Mouse (Mus musculus) midbrain, postnatal 0 days (tissue): ENCODE data around the gene Gm20696. TPM values are rescaled to one million over a fixed set of nuclear protein-coding genes. Genes with fewer than 3 reads are reported as not detected.

Experiments used
- ATAC-seq: fragments of 200-750 bp; cut with Nextera tagmentation; 2 replicates; pipeline ENCODE4 v1.8.0; 2017; ENCODE audit warnings: moderate number of reproducible peaks, mild to moderate bottlenecking, moderate TSS enrichment, moderate library complexity; ENCODE audit not compliant: low FRiP score
- DNase-seq: peaks from one replicate; pipeline ENCODE4 v3.0.0-alpha.2; 2015; ENCODE audit warnings: low spot score
- H3K27ac ChIP-seq: fragments of 300-500 bp; sonication (generic); 2 replicates; pipeline ENCODE4 v1.5.1; 2014; ENCODE audit warnings: low read depth, mild to moderate bottlenecking, low read length, mixed read lengths
- H3K27me3 ChIP-seq: fragments of 300-500 bp; sonication (generic); 2 replicates; pipeline ENCODE4 v1.6.1; 2014; ENCODE audit warnings: low read length, control low read depth, mixed read lengths; ENCODE audit not compliant: insufficient read depth
- H3K36me3 ChIP-seq: fragments of 300-500 bp; sonication (generic); 2 replicates; pipeline ENCODE4 v1.6.1; 2014; ENCODE audit warnings: low read length, control low read depth, mixed read lengths; ENCODE audit not compliant: insufficient read depth
- H3K4me1 ChIP-seq: fragments of 300-500 bp; sonication (generic); 2 replicates; pipeline ENCODE4 v1.6.1; 2014; ENCODE audit warnings: mild to moderate bottlenecking, control low read depth, antibody characterized with exemption, low read length, mixed read lengths; ENCODE audit not compliant: insufficient read depth
- H3K4me2 ChIP-seq: fragments of 300-500 bp; sonication (generic); 2 replicates; pipeline ENCODE4 v1.6.1; 2014; ENCODE audit warnings: low read depth, mild to moderate bottlenecking, low read length, mixed read lengths; ENCODE audit not compliant: poor library complexity, severe bottlenecking
- H3K4me3 ChIP-seq: fragments of 300-500 bp; sonication (generic); 2 replicates; pipeline ENCODE4 v1.5.1; 2014; ENCODE audit warnings: low read depth, mild to moderate bottlenecking, low read length, moderate library complexity
- H3K9ac ChIP-seq: fragments of 300-500 bp; sonication (generic); replicated peaks from 2 replicates; pipeline ENCODE4 v1.6.1; 2014; ENCODE audit warnings: mild to moderate bottlenecking, low read length, moderate library complexity, mixed read lengths; ENCODE audit not compliant: poor library complexity, severe bottlenecking
- H3K9me3 ChIP-seq: fragments of 300-500 bp; sonication (generic); 2 replicates; pipeline ENCODE4 v1.6.1; 2016; ENCODE audit warnings: low read length, control low read depth
- CTCF ChIP-seq: IDR thresholded peaks from 2 replicates; pipeline ENCODE4 v1.5.1; 2016; ENCODE audit warnings: antibody characterized with exemption, mild to moderate bottlenecking
- WGBS: fragments of 180-500 bp; shearing (Covaris S2); extraction: QIAGEN DNeasy Blood & Tissue Kit; methylation state at CpG from one replicate; pipeline ENCODE4 v1.1.7; 2014; 5-methylcytosine and 5-hydroxymethylcytosine counted together
- polyA plus RNA-seq: library from polyadenylated mRNA; unstranded; fragments of >200 nt; fragmentation: Nextera tagmentation; extraction: Ambion mirVana; gene quantifications from 2 replicates; pipeline ENCODE4 v1.2.1, GENCODE M21; 2015
- total RNA-seq: library from RNA; depleted of rRNA; stranded (reverse); fragments of >200 nt; gene quantifications from 2 replicates; pipeline ENCODE4 v1.2.3, GENCODE M21; 2014

Gm20696 gene
- total and polyA plus RNA-seq, 2 experiments from 2014 or later: 1.1 to 2.9 TPM

DNA sequence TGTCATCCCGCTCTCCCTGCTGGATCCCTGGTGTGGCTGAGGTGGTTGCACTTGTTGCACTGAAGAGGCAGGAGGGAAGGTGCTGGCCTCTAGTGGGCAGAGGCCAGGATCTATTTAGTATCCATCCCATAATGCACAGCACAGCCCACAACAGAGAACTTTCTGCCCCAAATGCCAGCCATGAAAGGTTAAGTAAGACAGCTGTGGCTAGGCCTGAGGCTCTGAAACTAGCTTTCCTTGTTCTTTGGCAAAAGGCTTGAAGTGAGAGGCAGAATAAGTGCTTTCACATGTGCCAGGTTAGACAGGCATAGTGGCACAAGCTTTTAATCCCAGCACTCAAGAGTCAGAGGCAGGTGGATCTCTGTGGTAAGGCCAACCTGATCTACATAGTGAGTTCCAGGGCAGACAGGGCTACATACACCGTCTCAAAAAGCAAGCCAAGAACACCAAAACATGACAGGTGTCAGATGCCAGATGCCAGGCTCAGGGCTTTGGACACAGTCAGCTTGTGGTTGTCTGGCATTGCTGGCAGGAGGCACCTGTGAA lies 281.5 kb downstream of the Gm20696 start:
- Histone ChIP-seq H3K9me3 (no peaks in the 10 kb centered on the region), H3K4me3 (no peak overlapping the region), H3K36me3 (no peaks in the 10 kb centered on the region), H3K4me1 (no peaks in the 10 kb centered on the region), H3K27ac (no peak overlapping the region), H3K9ac (no peak overlapping the region), H3K27me3 (no peaks in the 10 kb centered on the region), H3K4me2 (no peak overlapping the region)
- TF ChIP-seq CTCF: peak; percentile 46
- DNase-seq: no peak
- no peak for ATAC-seq
- WGBS: 78% methylated on average over 2 of the region's 2 CpGs

DNA sequence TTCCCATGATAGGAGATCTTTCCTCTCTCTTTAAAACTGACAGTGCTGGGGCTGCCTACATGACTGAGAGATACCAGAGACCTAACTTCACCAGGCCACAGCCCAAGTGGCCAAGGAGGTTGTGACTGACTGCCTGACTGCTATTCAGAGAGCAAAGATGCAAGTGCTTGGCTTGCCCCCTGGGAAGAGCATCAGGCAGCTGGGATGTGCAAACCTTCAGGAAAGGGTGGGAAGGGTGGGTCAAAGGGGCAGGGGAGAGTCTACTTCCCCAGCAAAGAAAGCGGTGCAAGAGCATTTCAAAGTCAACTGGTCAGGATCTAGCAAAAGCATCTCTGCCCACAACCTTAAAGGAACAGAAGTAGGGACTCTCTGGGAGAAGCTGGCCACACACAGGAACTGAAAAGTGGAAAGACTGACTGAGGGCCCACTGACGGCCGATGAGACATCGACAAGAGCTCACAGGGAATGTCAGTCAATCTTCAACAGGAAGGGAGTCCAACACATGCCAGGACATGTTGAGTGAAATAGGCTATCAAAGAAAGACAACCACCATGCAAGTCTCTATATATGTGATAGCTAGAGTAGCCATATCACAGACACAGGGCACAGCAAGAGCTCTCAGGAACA lies 282.6 kb downstream of the Gm20696 start:
- no peak for TF ChIP-seq CTCF
- Histone ChIP-seq H3K9ac (no peak overlapping the region), H3K27me3 (no peaks in the 10 kb centered on the region), H3K27ac (no peak overlapping the region), H3K9me3 (no peaks in the 10 kb centered on the region), H3K4me1 (no peaks in the 10 kb centered on the region), H3K36me3 (no peaks in the 10 kb centered on the region), H3K4me3 (no peak overlapping the region), H3K4me2 (no peak overlapping the region)
- whole genome bisulfite sequencing: 83% methylated on average over 4 of the region's 4 CpGs
- no peak for ATAC-seq
- DNase-seq: no peak

DNA sequence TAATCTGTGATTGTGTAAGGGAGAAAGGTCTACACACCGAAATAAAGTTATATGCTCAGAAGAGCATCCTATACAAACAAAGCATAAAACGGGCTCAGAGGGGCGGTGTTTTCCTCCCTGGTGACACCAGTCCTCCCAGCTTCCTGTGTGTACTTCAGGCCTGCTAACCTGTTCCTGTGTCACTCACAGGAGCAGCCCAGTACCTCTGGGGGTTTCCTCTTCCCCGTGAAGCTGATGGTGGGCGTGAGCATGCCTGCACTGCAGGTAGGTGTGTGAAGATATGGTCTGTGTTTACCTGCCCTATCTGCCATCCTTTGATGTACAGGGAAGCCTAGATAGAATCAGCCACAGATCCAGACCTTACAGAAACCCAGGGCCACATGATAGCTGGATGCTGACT lies 286.5 kb downstream of the Gm20696 start:
- Histone ChIP-seq H3K4me1 (peaks cover 6% of the 10 kb centered on the region; the same call in 1 of the 2 replicates), H3K4me3 (no peak overlapping the region), H3K36me3 (no peaks in the 10 kb centered on the region), H3K27ac (no peak overlapping the region), H3K9ac (no peak overlapping the region), H3K9me3 (no peaks in the 10 kb centered on the region), H3K27me3 (no peaks in the 10 kb centered on the region), H3K4me2 (no peak overlapping the region)
- no peak for TF ChIP-seq CTCF
- DNase-seq (no peak), ATAC-seq (no peak)
- WGBS: 94% methylated on average over 5 of the region's 5 CpGs

DNA sequence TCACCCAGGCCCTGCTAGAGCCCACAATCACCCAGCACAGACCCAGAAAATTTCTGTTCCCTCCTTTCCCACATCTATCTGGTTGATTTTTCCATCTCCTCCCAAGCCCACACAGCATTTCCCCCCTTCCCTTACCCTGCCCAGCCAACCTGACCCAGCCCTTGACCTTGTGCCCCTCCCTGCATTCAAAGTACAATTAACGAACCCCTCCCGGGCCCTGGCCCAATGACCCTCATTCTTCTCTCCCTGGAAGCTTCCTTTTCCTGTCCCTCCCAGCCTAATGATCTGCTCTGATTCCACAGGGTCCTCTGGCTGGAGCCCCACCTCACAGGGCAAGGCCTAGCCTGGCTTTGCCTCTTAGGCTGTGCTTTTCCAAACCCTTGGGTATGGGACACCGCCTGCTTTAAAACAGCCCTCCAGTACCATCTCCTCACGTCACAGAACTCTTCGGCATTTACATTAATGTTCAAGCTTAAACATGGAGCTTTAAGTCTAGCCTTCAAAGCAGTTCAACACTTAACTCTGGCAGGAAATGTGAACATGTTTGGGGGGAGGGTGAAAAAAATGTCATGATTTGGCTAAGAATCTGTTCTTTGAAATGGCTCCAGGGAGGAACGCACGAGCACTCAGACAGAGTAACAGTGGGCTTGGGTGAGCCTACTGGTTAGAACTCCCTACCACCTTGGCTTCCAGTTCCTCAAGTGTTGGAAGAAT lies 287.4 kb downstream of the Gm20696 start:
- ATAC-seq: no peak
- Histone ChIP-seq H3K4me1 (peaks cover 6% of the 10 kb centered on the region; the same call in 1 of the 2 replicates), H3K36me3 (no peaks in the 10 kb centered on the region), H3K27me3 (no peaks in the 10 kb centered on the region), H3K4me2 (no peak overlapping the region), H3K4me3 (no peak overlapping the region), H3K9ac (no peak overlapping the region), H3K27ac (no peak overlapping the region), H3K9me3 (no peaks in the 10 kb centered on the region)
- 84% methylated on average over 7 of the region's 7 CpGs for WGBS
- no peak for DNase-seq
- no peak for TF ChIP-seq CTCF

DNA sequence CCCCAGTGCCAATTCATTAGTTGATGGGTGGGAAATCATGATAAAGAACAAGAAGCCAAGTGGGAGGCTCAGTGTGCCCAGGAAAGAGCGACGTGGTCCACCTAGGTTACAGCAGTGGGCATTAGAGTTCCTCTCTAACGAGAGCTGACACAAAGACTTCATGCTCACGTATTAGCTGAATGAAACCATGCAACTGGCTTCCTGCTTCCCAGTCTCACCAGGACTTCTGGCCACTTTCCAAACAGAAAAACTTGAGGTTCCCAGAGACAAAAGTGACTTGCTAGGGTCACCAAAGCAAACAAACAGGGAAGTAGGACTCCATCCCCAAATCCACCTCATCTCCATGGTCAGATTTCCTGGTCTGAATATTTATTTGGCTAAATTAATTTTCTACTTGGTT lies 288.9 kb downstream of the Gm20696 start:
- no peak overlapping the region for H3K27ac ChIP-seq
- DNase-seq: no peak
- WGBS: 54% methylated on average over 4 of the region's 4 CpGs

DNA sequence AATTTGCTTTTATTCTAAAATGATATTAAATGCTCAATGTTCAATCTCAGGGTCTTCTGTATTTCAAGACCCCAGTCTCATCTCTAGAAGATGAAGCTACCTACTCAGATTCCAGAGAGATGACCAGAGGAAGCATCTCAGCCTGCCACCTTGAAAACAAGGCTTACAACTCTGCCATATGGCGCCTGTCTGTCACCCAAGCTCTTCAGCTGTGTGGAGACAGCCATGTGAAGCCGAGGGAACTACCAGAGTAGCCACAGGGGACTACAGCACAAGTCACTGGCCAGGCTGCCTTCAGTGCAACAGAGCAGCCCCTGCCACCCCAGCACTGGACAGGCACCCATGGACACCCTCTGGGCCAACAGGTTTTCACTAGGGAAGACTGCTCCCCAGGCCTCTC lies 289.5 kb downstream of the Gm20696 start:
- H3K27ac ChIP-seq: no peak overlapping the region

More for the DNA sequence above, 288.9 kb downstream of the Gm20696 start:
- no peaks in the 10 kb centered on the region for H3K36me3 ChIP-seq
- no peak overlapping the region for H3K9ac ChIP-seq
- ATAC-seq: no peak
- TF ChIP-seq CTCF: no peak
- no peak overlapping the region for H3K4me3 ChIP-seq
- H3K4me2 ChIP-seq: no peak overlapping the region
- peaks cover 6% of the 10 kb centered on the region; the same call in 1 of the 2 replicates for H3K4me1 ChIP-seq
- no peaks in the 10 kb centered on the region for H3K27me3 ChIP-seq
- H3K9me3 ChIP-seq: no peaks in the 10 kb centered on the region

More for the DNA sequence above, 289.5 kb downstream of the Gm20696 start:
- no peak overlapping the region for H3K9ac ChIP-seq
- no peak overlapping the region for H3K4me2 ChIP-seq
- no peaks in the 10 kb centered on the region for H3K27me3 ChIP-seq
- no peaks in the 10 kb centered on the region for H3K9me3 ChIP-seq
- H3K4me1 ChIP-seq: peaks cover 6% of the 10 kb centered on the region; the same call in 1 of the 2 replicates
- no peaks in the 10 kb centered on the region for H3K36me3 ChIP-seq
- no peak for TF ChIP-seq CTCF
- ATAC-seq: no peak
- no peak for DNase-seq
- WGBS: 64% methylated on average over 2 of the region's 2 CpGs
- H3K4me3 ChIP-seq: no peak overlapping the region
